Mouse (Mus musculus) MEL (cell line): ENCODE results near the gene Prlh. TPM values are rescaled to one million over a fixed set of nuclear protein-coding genes. Genes with fewer than 3 reads are reported as not detected.

ENCODE experiments used
- DNase-seq: peaks from one replicate; pipeline ENCODE4 v3.0.0; 2011; ENCODE audit warnings: low read depth, low spot score
- H3K27ac ChIP-seq: 2 replicates; pipeline ENCODE4 v1.5.1; 2012; ENCODE audit warnings: low read depth, mild to moderate bottlenecking, control low read depth, low read length, moderate library complexity; ENCODE audit not compliant: control insufficient read depth
- H3K27me3 ChIP-seq, 2 experiments: fragments of 150-350 bp in 1 of 2; sonication (generic) in 1 of 2; 2 replicates each; pipeline ENCODE4 v1.6.1; 2012; ENCODE audit warnings: low read length in 2 of 2, mild to moderate bottlenecking in 2 of 2, improper control_type of control experiment in 1 of 2, moderate library complexity in 1 of 2; ENCODE audit not compliant: insufficient read depth in 2 of 2, control insufficient read depth in 1 of 2
- H3K36me3 ChIP-seq, 2 experiments: 2 replicates each; pipeline ENCODE4 v1.6.1; 2012 to 2014; ENCODE audit warnings: low read length in 2 of 2, improper control_type of control experiment in 1 of 2, inconsistent platforms in 1 of 2, mild to moderate bottlenecking in 1 of 2; ENCODE audit not compliant: insufficient read depth in 2 of 2, control insufficient read depth in 1 of 2
- H3K4me1 ChIP-seq, 2 experiments: fragments of 150-350 bp in 1 of 2; sonication (generic) in 1 of 2; 2 replicates each; pipeline ENCODE4 v1.6.1; 2012; ENCODE audit warnings: low read length in 2 of 2, improper control_type of control experiment in 1 of 2, mild to moderate bottlenecking in 1 of 2; ENCODE audit not compliant: insufficient read depth in 2 of 2, control insufficient read depth in 1 of 2
- H3K4me3 ChIP-seq, 2 experiments: fragments of 150-350 bp in 1 of 2; sonication (generic) in 1 of 2; 2 replicates each; pipeline ENCODE4 v1.5.1; 2012; ENCODE audit warnings: low read depth in 2 of 2, low read length in 2 of 2, mild to moderate bottlenecking in 2 of 2, moderate library complexity in 2 of 2, control low read depth in 1 of 2, improper control_type of control experiment in 1 of 2; ENCODE audit not compliant: control insufficient read depth in 1 of 2, insufficient read depth in 1 of 2
- H3K79me2 ChIP-seq: 2 replicates; pipeline ENCODE4 v1.6.1; 2012; ENCODE audit warnings: mild to moderate bottlenecking, low read length, moderate library complexity; ENCODE audit not compliant: control insufficient read depth, poor library complexity, insufficient read depth
- H3K9ac ChIP-seq: 2 replicates; pipeline ENCODE4 v1.6.1; 2012; ENCODE audit warnings: low read depth, mild to moderate bottlenecking, control low read depth, low read length, moderate library complexity; ENCODE audit not compliant: control insufficient read depth, poor library complexity, severe bottlenecking
- H3K9me3 ChIP-seq: fragments of 150-350 bp; sonication (generic); replicated peaks from 2 replicates; pipeline ENCODE4 v1.6.1; 2012; ENCODE audit warnings: mild to moderate bottlenecking, low read length, improper control_type of control experiment, moderate library complexity; ENCODE audit not compliant: insufficient read depth
- CTCF ChIP-seq, 3 experiments: IDR thresholded peaks in 2 of 3; conservative IDR thresholded peaks in 1 of 3; 2 replicates each; pipeline ENCODE4 v1.5.1; 2011 to 2012; ENCODE audit warnings: low read length in 3 of 3, low read depth in 2 of 3, mild to moderate bottlenecking in 2 of 3, improper control_type of control experiment in 1 of 3, inconsistent platforms in 1 of 3, mixed read lengths in 1 of 3, moderate library complexity in 1 of 3; ENCODE audit not compliant: control insufficient read depth in 1 of 3, insufficient read depth in 1 of 3, poor library complexity in 1 of 3, severe bottlenecking in 1 of 3
- E2F4 ChIP-seq: IDR thresholded peaks from 2 replicates; pipeline ENCODE4 v1.6.1; 2011; ENCODE audit warnings: low read depth, low read length, improper control_type of control experiment, borderline replicate concordance
- ELF1 ChIP-seq: IDR thresholded peaks from 2 replicates; pipeline ENCODE4 v1.6.1; 2014; ENCODE audit warnings: low read depth, mild to moderate bottlenecking, inconsistent platforms, low read length, improper control_type of control experiment, moderate library complexity
- EP300 ChIP-seq, 2 experiments: IDR thresholded peaks; 2 replicates each; pipeline ENCODE4 v1.6.1; 2011; ENCODE audit warnings: improper control_type of control experiment in 2 of 2, low read length in 2 of 2, low read depth in 1 of 2, mild to moderate bottlenecking in 1 of 2
- GATA1 ChIP-seq: IDR thresholded peaks from 2 replicates; pipeline ENCODE4 v1.6.1; 2011; ENCODE audit warnings: low read depth, low read length, improper control_type of control experiment
- HCFC1 ChIP-seq: IDR thresholded peaks from 2 replicates; pipeline ENCODE4 v1.6.1; 2012; ENCODE audit warnings: low read depth, mild to moderate bottlenecking, inconsistent platforms, low read length, improper control_type of control experiment, moderate library complexity
- KAT2A ChIP-seq: conservative IDR thresholded peaks from 2 replicates; pipeline ENCODE4 v1.6.1; 2012; ENCODE audit warnings: low read depth, low read length, improper control_type of control experiment, inconsistent platforms
- MAX ChIP-seq: IDR thresholded peaks from 2 replicates; pipeline ENCODE4 v1.6.1; 2011; ENCODE audit warnings: low read length, improper control_type of control experiment
- MXI1 ChIP-seq: IDR thresholded peaks from 2 replicates; pipeline ENCODE4 v1.6.1; 2011; ENCODE audit warnings: mild to moderate bottlenecking, low read depth, low read length, improper control_type of control experiment
- NELFE ChIP-seq: IDR thresholded peaks from 2 replicates; pipeline ENCODE4 v1.6.1; 2011; ENCODE audit warnings: low read depth, low read length, improper control_type of control experiment
- NRF1 ChIP-seq: IDR thresholded peaks from 2 replicates; pipeline ENCODE4 v1.6.1; 2014; ENCODE audit warnings: low read depth, mild to moderate bottlenecking, inconsistent platforms, low read length, improper control_type of control experiment, moderate library complexity; ENCODE audit not compliant: poor library complexity, insufficient read depth, severe bottlenecking
- POLR2A ChIP-seq, 2 experiments: IDR thresholded peaks; 2 replicates each; pipeline ENCODE4 v1.6.1; 2011 to 2012; ENCODE audit warnings: low read length in 2 of 2, mild to moderate bottlenecking in 2 of 2, control low read depth in 1 of 2, improper control_type of control experiment in 1 of 2, low read depth in 1 of 2, moderate library complexity in 1 of 2; ENCODE audit not compliant: control insufficient read depth in 1 of 2, insufficient read depth in 1 of 2, poor library complexity in 1 of 2
- POLR2AphosphoS5 ChIP-seq: IDR thresholded peaks from 2 replicates; pipeline ENCODE4 v1.6.1; 2012; ENCODE audit warnings: low read depth, borderline replicate concordance, mild to moderate bottlenecking, inconsistent platforms, low read length, moderate library complexity, mixed read lengths
- RAD21 ChIP-seq: IDR thresholded peaks from 2 replicates; pipeline ENCODE4 v1.6.1; 2011; ENCODE audit warnings: mild to moderate bottlenecking, low read depth, low read length, improper control_type of control experiment
- RCOR1 ChIP-seq: IDR thresholded peaks from 2 replicates; pipeline ENCODE4 v1.6.1; 2012; ENCODE audit warnings: low read depth, mild to moderate bottlenecking, inconsistent platforms, low read length, improper control_type of control experiment
- SIN3A ChIP-seq: IDR thresholded peaks from 2 replicates; pipeline ENCODE4 v1.6.1; 2012; ENCODE audit warnings: low read length, improper control_type of control experiment, inconsistent platforms
- SMC3 ChIP-seq: IDR thresholded peaks from 2 replicates; pipeline ENCODE4 v1.6.1; 2011; ENCODE audit warnings: low read depth, low read length, improper control_type of control experiment
- TAL1 ChIP-seq: IDR thresholded peaks from 2 replicates; pipeline ENCODE4 v1.6.1; 2012; ENCODE audit warnings: mild to moderate bottlenecking, inconsistent platforms, low read length, moderate library complexity, mixed read lengths
- TBP ChIP-seq: IDR thresholded peaks from 2 replicates; pipeline ENCODE4 v1.8.0; 2011; ENCODE audit warnings: low read depth, low read length, improper control_type of control experiment
- TCF12 ChIP-seq: IDR thresholded peaks from 2 replicates; pipeline ENCODE4 v1.6.1; 2014; ENCODE audit warnings: low read depth, mild to moderate bottlenecking, inconsistent platforms, low read length, improper control_type of control experiment, moderate library complexity
- UBTF ChIP-seq: IDR thresholded peaks from 2 replicates; pipeline ENCODE4 v1.6.1; 2012; ENCODE audit warnings: low read depth, mild to moderate bottlenecking, inconsistent platforms, low read length, improper control_type of control experiment, moderate library complexity, borderline replicate concordance; ENCODE audit not compliant: insufficient read depth
- USF2 ChIP-seq, 2 experiments: IDR thresholded peaks; 2 replicates each; pipeline ENCODE4 v1.6.1; 2011 to 2012; ENCODE audit warnings: improper control_type of control experiment in 2 of 2, low read length in 2 of 2, borderline replicate concordance in 1 of 2, inconsistent platforms in 1 of 2, low read depth in 1 of 2, mild to moderate bottlenecking in 1 of 2; ENCODE audit not compliant: insufficient read depth in 1 of 2
- ZC3H11A ChIP-seq: IDR thresholded peaks from 2 replicates; pipeline ENCODE4 v1.6.1; 2012; ENCODE audit warnings: low read depth, mild to moderate bottlenecking, inconsistent platforms, low read length, improper control_type of control experiment
- ZKSCAN1 ChIP-seq: IDR thresholded peaks from 2 replicates; pipeline ENCODE4 v1.6.1; 2012; ENCODE audit warnings: low read depth, mild to moderate bottlenecking, inconsistent platforms, low read length, improper control_type of control experiment, moderate library complexity
- ZNF384 ChIP-seq: IDR thresholded peaks from 2 replicates; pipeline ENCODE4 v1.6.1; 2012; ENCODE audit warnings: low read depth, mild to moderate bottlenecking, inconsistent platforms, low read length, improper control_type of control experiment
- polyA plus RNA-seq, 2 experiments: library from polyadenylated mRNA; stranded (reverse) in 1 of 2; unstranded in 1 of 2; fragments of >175 nt in 1 of 2; fragments of >200 nt in 1 of 2; gene quantifications; 2 replicates each; pipeline versions ENCODE4 v1.2.1 to v1.2.4; 2012; ENCODE audit warnings: low replicate concordance in 2 of 2, low read depth in 1 of 2; ENCODE audit not compliant: insufficient read length in 2 of 2, insufficient read depth in 1 of 2, missing spikeins in 1 of 2
- total RNA-seq: library from RNA; depleted of rRNA; stranded (reverse); fragments of 300-350 nt; gene quantifications from 2 replicates; pipeline ENCODE4 v1.2.3, GENCODE M21; 2012

The Prlh gene
- total and polyA plus RNA-seq, 3 experiments, result not detected

- H3K4me3 ChIP-seq, result no peak overlapping the region
These were observed 15.7 kb downstream of the Prlh start for GRCm38 (mm10) chr1:90968649-90969048.

GRCm38 (mm10) chr1:90969347-90969784, 16.5 kb downstream of the Prlh start, which contains the start of gene Rab17:
Gene Rab17 (minus strand): TSS chr1:90969661.
- no peak for TF ChIP-seq GATA1
- no peak for TF ChIP-seq KAT2A
- TF ChIP-seq ZNF384, result no peak
- no peak for TF ChIP-seq SIN3A
- no peak for TF ChIP-seq POLR2AphosphoS5
- TF ChIP-seq RAD21, result no peak
- no peak for TF ChIP-seq E2F4
- no peak for TF ChIP-seq POLR2A (IDR thresholded peaks at IDR 0.05; ENCODE audit: control insufficient read depth in 1 of 2, insufficient read depth in 1 of 2, low read depth in 1 of 2, low read length in 2 of 2, poor library complexity in 1 of 2)
- no peak for TF ChIP-seq EP300 (IDR thresholded peaks at IDR 0.05; ENCODE audit: low read depth in 1 of 2, low read length in 2 of 2)
- TF ChIP-seq SMC3, result no peak
- TF ChIP-seq USF2 (IDR thresholded peaks at IDR 0.05; ENCODE audit: borderline replicate concordance in 1 of 2, insufficient read depth in 1 of 2, low read depth in 1 of 2, low read length in 2 of 2), result no peak
- no peak for TF ChIP-seq TAL1
- TF ChIP-seq MAX, result no peak
- TF ChIP-seq NRF1, result no peak
- no peak for TF ChIP-seq CTCF (IDR thresholded peaks at IDR 0.05 in 2 of 3, conservative IDR thresholded peaks at IDR 0.05 in 1 of 3; ENCODE audit: control insufficient read depth in 1 of 3, insufficient read depth in 1 of 3, low read depth in 2 of 3, low read length in 3 of 3, poor library complexity in 1 of 3, severe bottlenecking in 1 of 3)
- TF ChIP-seq ZC3H11A, result no peak
- no peak for TF ChIP-seq NELFE
- TF ChIP-seq ELF1, result no peak
- no peak for TF ChIP-seq MXI1
- no peak for DNase-seq
- no peak within 1 kb of the TSS for H3K9ac ChIP-seq
- H3K27ac ChIP-seq, result no peak within 1 kb of the TSS
- H3K36me3 ChIP-seq, result no peaks in the 10 kb centered on the region
- no peaks in the 10 kb centered on the region; a peak in 1 of 4 replicates for H3K27me3 ChIP-seq
- peaks cover 0 to 4% of the 10 kb centered on the region in 2 experiments; a peak in 2 of 4 replicates for H3K4me1 ChIP-seq
- no peaks in the 10 kb centered on the region for H3K79me2 ChIP-seq
- H3K4me3 ChIP-seq, result no peak within 1 kb of the TSS
- H3K9me3 ChIP-seq, result no peaks in the 10 kb centered on the region

More at GRCm38 (mm10) chr1:90968649-90969048, 15.7 kb downstream of the Prlh start:
- Histone ChIP-seq H3K9ac (no peak overlapping the region), H3K27ac (no peak overlapping the region), H3K9me3 (no peaks in the 10 kb centered on the region), H3K27me3 (no peaks in the 10 kb centered on the region; a peak in 1 of 4 replicates), H3K36me3 (no peaks in the 10 kb centered on the region), H3K4me1 (peaks cover 0 to 4% of the 10 kb centered on the region in 2 experiments; a peak in 2 of 4 replicates), H3K79me2 (no peaks in the 10 kb centered on the region)
- no peak for TF ChIP-seq POLR2AphosphoS5
- TF ChIP-seq ZNF384, result no peak
- TF ChIP-seq TBP, result no peak
- TF ChIP-seq E2F4, result no peak
- no peak for TF ChIP-seq TAL1
- no peak for TF ChIP-seq TCF12
- TF ChIP-seq NRF1, result no peak
- TF ChIP-seq EP300 (IDR thresholded peaks at IDR 0.05; ENCODE audit: low read depth in 1 of 2, low read length in 2 of 2), result no peak
- no peak for TF ChIP-seq ZKSCAN1
- TF ChIP-seq ELF1, result no peak
- TF ChIP-seq UBTF, result no peak
- TF ChIP-seq HCFC1, result no peak
- TF ChIP-seq RCOR1, result no peak
- no peak for TF ChIP-seq GATA1
- TF ChIP-seq MAX, result no peak
- DNase-seq, result no peak
